Mouse (Mus musculus) A20 (cell line): ENCODE results near the gene Otos.

Source experiments
- DNase-seq: peaks from one replicate; pipeline ENCODE4 v3.0.0-alpha.2; 2011; ENCODE audit warnings: low read depth, low spot score

Otos gene

DNA sequence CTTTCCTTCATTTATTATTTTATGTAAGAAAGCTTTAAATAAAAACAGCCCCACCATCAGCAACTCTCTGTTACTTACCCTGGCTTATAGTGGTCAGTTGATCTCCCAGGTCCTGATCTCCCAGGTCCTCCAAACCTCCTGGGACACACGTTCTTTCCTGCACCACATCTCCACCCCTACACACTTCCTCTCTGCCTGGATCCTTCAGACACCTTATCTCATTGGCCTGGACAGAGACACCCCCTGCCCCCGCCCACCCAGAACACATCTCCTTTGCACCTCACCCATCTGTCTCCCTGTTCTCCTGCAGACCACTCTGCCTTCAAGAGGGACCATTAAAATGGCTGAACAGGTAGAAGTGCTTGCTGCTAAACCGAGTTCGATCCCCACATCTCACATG, 1.6 kb downstream of the Otos start:
- DNase-seq, result no peak

GRCm38 (mm10) chr1:92646601-92647000, 2.0 kb downstream of the Otos start:
- no peak for DNase-seq

GRCm38 (mm10) chr1:92646111-92646510, 2.5 kb downstream of the Otos start:
- DNase-seq, result no peak

GRCm38 (mm10) chr1:92644916-92645315, 3.7 kb downstream of the Otos start:
- no peak for DNase-seq

DNA sequence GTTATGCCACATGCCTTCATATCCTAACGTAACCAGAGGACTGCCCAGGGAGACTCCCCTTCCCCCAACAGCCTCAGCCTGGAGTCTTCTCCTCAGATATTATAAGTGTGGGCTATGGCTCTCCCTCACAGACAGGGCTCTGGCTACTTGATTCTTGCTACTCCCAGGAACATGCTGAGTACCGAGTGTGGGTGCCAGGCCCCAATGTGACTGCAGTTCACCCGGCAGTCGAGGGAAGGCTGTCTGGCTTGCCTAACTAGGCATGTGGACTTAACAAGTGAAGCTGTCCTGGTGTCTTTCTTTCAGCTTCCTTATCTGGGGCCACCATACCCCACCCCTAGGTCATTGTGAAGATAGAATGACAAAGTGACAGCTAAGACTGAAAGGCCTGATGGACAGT, 5.0 kb downstream of the Otos start:
- no peak for DNase-seq

DNA sequence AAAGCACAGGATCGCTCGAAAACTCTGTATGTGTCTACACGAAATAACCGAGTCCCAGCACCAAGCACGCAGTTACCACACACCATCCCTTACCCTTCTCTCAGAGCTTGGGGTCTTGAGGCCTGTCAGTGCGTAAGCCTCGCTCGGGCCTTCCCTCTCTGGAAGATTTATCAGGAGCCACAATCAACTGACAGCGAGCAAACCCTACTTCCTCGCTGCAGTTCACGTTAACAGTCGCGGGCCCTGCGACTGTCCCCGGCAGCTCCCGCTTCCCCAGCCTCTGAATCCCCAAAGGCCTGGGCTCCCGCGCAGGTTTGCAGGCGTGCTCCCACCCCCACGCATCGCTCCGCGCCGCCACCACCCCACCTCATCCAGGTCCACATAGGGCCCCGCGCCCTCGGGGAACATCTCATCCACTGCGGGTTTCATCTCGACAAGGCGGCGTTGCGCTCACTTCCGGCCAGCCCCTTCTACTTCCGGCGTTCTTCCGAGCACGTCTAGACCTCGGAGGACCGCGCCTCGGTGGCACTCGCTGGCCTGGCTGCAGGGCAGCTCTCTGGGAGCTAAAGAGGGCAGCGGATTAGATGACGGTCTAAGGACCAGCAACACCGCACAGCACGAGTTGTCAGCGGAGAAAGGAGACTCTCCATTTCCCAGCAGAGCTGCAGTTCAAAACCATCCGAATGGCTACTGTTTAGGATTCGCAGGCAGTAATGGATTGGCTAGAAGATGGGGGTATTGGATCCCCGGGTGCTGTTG, 6.9 kb downstream of the Otos start, which contains the start of gene Cops9:
Cops9 (minus strand) TSS at position 472 of the 759 bp plus-strand sequence.
- DNase-seq, result peak; percentile 94

DNA sequence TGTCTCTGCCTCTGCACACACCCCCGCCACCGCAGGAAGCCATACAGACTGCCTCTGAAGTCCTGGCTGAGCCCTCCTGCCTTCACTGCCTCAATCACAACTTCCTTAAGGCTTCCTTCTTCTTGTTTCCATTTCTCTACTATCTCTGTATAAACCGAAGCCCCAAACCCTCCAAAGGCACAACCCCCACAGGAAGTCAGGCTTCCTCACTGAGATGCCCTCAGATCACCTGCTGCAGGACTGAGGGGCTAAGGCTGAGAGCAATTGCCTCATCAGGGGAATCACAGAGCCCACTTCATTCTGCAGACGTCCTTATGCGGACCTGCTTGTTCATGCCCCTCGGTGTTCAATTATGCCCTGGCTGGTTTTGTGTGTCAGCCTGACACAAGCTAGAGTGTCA, 8.2 kb downstream of the Otos start:
- peak; percentile 19 for DNase-seq

- DNase-seq, result no peak
Observed at GRCm38 (mm10) chr1:92638736-92639135, 9.9 kb downstream of the Otos start.

DNA sequence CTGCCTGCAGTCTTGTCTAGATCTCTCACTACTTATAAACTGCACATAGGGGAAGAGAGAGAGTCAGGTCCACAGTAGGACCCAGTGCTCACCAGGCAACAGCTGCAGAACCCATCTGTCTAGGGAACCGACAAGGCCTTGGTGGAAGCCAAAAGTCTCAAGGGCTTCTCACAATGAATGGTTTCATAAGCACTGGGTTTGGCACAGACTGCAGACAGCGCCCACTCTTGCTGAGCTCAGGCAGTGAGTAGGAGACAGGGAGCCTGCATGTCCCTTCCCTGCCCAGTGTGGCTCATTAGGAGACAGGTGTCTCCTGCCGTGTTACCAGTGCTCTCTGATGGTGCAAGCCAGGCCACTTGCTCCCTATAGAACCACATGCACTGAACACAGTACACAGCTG, 10.5 kb downstream of the Otos start:
- DNase-seq, result no peak

GRCm38 (mm10) chr1:92637501-92638172, 11.0 kb downstream of the Otos start:
- DNase-seq, result no peak

GRCm38 (mm10) chr1:92636676-92637075, 12.0 kb downstream of the Otos start:
- no peak for DNase-seq

GRCm38 (mm10) chr1:92636015-92636414, 12.6 kb downstream of the Otos start:
- DNase-seq, result no peak

DNA sequence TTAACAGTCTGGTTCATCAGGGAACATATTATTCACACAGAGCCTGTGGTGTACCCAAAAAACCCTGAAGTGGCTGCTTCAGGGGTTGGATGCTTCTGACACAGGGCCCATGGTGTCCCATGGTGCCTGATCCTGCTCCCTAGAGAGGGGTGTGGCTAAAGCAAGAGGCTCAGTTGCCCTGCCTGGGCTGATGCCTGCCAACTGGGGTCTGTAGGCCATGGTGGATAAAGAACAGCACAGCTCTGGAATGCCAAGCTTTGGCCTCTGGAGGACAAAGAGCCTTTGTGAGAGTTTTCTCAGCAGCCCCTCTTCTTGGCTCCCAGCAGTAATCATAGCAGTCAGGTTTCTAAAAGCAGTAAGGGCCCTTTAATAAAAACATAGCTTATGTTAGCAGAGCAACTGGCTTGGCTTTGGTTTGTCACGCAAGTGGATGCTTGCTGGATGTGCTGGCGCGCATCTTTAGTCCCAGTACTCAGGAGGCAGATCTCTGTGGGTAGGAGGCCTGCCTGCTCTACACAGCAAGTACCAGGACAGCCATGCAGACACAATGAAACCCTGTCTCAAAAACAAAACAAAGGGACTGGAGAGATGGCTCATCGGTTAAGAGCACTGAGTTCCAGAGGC, 13.6 kb downstream of the Otos start:
- no peak for DNase-seq

DNA sequence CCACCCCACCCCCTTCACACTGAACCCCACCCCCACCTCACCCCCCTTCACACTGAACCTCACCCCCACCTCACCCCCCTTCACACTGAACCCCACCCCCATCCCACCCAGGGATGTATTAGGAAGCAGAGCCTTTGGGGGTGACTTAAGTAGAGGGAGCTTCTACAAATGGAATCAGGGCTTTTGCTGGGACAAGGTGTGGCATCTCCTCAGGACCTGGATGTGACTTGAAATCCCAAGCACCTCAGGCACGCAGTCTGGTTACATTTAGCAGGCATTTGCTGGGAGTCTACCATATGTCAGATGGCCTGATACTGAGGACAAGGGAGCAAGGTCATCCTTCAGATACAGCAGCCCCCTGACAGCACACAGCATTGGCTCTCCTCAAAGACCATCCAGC, 14.1 kb downstream of the Otos start:
- no peak for DNase-seq

- no peak for DNase-seq
Observed at GRCm38 (mm10) chr1:92633726-92634125, 14.9 kb downstream of the Otos start.

DNA sequence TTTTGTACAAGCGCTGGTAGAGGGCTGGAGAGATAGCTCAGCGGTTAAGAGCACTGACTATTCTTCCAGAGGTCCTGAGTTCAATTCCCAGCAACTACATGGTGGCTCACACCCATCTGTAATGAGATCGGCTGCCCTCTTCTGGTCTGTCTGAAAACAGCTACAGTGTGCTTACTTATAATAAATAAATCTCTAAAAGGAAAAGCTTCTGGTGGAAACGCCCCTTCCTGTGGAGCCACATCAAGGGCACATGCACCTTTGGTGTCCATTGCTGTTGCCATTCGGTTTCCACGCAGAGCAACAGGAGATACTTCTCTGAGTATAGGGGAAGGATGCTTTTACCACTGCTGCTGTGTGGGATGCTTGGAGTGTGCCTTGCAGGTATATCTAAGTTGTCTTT, 15.7 kb downstream of the Otos start:
- DNase-seq, result peak; percentile 57

DNA sequence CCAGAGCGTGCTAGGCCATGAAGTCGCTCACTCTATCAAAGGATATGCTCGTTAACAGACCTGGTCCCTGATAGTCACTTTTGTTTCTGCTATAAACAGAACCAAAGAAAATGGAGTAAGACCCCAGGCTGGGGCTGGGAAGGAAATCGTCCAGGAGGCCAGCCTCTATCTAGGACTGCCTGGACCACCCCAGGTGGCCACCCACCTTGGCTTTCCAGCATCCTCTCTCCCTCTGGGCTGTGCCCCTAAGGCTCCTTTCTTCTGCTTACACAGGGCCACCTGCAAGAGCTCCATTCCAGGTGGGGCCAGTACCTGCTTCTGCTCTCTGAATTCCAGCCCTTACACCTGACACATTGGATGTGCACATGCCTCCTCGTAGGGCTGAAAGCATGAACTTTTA, 16.4 kb downstream of the Otos start:
- DNase-seq, result no peak

DNA sequence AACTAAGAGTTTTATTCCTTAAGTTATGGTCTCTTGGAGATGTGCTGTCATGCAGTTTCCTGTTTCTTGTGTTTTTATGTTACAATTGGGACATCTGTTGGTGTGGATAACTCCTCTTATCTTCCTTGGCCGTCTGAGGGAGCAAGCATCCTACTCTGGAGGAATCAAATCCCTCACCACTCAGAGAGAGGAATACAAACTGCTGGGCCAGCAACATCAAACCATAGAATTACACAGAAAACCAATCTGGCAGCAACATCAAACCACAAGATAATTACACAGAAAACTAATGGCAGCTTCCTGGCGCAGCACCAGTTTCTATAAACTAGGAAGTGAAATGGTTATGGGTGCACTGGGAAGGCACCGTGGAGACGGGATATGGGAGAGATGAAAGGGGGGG, 20.4 kb downstream of the Otos start:
- DNase-seq, result no peak

DNA sequence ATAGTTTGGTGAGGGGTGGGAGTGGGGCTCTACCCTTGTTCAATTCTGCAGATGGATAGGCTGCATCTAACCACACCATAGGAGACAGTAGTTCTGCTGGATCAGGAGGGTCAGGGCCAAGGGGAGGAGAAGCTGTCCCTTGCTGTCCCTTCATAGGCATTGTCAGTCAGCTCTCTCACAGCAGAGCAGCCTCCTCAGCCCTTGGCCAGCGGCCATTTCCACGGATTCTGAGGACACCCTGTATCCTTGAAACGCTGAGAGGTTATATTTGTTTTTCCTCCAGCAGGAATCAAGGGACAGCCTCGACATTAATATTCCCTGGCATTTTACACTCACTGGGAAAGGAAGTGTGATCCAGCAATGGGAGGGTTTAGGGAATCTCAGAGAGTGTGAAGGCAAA, 30.3 kb downstream of the Otos start:
- DNase-seq, result no peak

GRCm38 (mm10) chr1:92617488-92617887, 31.2 kb downstream of the Otos start, which contains the start of gene Olfr12:
Gene Olfr12, plus strand, starts transcription at chr1:92617788.
- DNase-seq, result no peak

- DNase-seq, result no peak
Observed at GRCm38 (mm10) chr1:92616046-92616445, 32.6 kb downstream of the Otos start.

GRCm38 (mm10) chr1:92614516-92614915, 34.1 kb downstream of the Otos start:
- peak; percentile 24 for DNase-seq

- DNase-seq, result no peak
Observed at GRCm38 (mm10) chr1:92613175-92613574, 35.5 kb downstream of the Otos start.
